Mouse (Mus musculus) liver, embryonic 15.5 days (tissue): ENCODE results near the gene Scube1. TPM values are rescaled to one million over a fixed set of nuclear protein-coding genes. Genes with fewer than 3 reads are reported as not detected.

Experiments
- ATAC-seq: fragments of 200-750 bp; cut with Nextera tagmentation; 2 replicates; pipeline ENCODE4 v1.8.0; 2017; ENCODE audit warnings: moderate number of reproducible peaks, mild to moderate bottlenecking, moderate library complexity; ENCODE audit not compliant: insufficient read depth
- H3K27ac ChIP-seq: fragments of 300-500 bp; sonication (generic); replicated peaks from 2 replicates; pipeline ENCODE4 v1.5.1; 2015; ENCODE audit warnings: mild to moderate bottlenecking, inconsistent platforms
- H3K27me3 ChIP-seq: fragments of 300-500 bp; sonication (generic); 2 replicates; pipeline ENCODE4 v1.6.1; 2015; ENCODE audit warnings: mild to moderate bottlenecking, inconsistent platforms
- H3K36me3 ChIP-seq: fragments of 300-500 bp; sonication (generic); replicated peaks from 2 replicates; pipeline ENCODE4 v1.6.1; 2015; ENCODE audit warnings: moderate library complexity, mild to moderate bottlenecking, inconsistent platforms
- H3K4me1 ChIP-seq: fragments of 300-500 bp; sonication (generic); replicated peaks from 2 replicates; pipeline ENCODE4 v1.6.1; 2015; ENCODE audit warnings: inconsistent platforms
- H3K4me2 ChIP-seq: fragments of 300-500 bp; sonication (generic); 2 replicates; pipeline ENCODE4 v1.6.1; 2015; ENCODE audit warnings: moderate library complexity, mild to moderate bottlenecking, inconsistent platforms
- H3K4me3 ChIP-seq: fragments of 300-500 bp; sonication (generic); replicated peaks from 2 replicates; pipeline ENCODE4 v1.5.1; 2015; ENCODE audit warnings: mild to moderate bottlenecking, inconsistent platforms
- H3K9ac ChIP-seq: fragments of 300-500 bp; sonication (generic); 2 replicates; pipeline ENCODE4 v1.6.1; 2015; ENCODE audit warnings: moderate library complexity, mild to moderate bottlenecking, inconsistent platforms
- H3K9me3 ChIP-seq: fragments of 300-500 bp; sonication (generic); replicated peaks from 2 replicates; pipeline ENCODE4 v1.6.1; 2016; ENCODE audit warnings: inconsistent platforms
- WGBS: fragments of 180-500 bp; shearing (Covaris S2); methylation state at CpG from one replicate; pipeline ENCODE4 v1.1.7; 2015; ENCODE audit warnings: mixed read lengths; ENCODE audit not compliant: insufficient replicate concordance; 5-methylcytosine and 5-hydroxymethylcytosine counted together
- polyA plus RNA-seq: library from polyadenylated mRNA; unstranded; fragments of >200 nt; fragmentation: Nextera tagmentation; extraction: Ambion mirVana; gene quantifications from 2 replicates; pipeline ENCODE4 v1.2.1, GENCODE M21; 2015

Scube1 gene
- polyA plus RNA-seq, 1 experiment from 2014 or later, result 0.16 TPM

GRCm38 (mm10) chr15:83706528-83707199, 18.2 kb downstream of the Scube1 start:
- Histone ChIP-seq H3K4me1 (no peaks in the 10 kb centered on the region), H3K27ac (no peak overlapping the region), H3K4me2 (no peak overlapping the region), H3K4me3 (no peak overlapping the region), H3K9me3 (no peaks in the 10 kb centered on the region), H3K36me3 (no peaks in the 10 kb centered on the region), H3K27me3 (no peaks in the 10 kb centered on the region), H3K9ac (no peak overlapping the region)
- WGBS, result 55% methylated on average over 9 of the region's 10 CpGs
- no peak for ATAC-seq

- H3K27me3 ChIP-seq, result no peaks in the 10 kb centered on the region
- no peak overlapping the region for H3K9ac ChIP-seq
- ATAC-seq, result no peak
- WGBS, result 74% methylated on average over 13 of the region's 13 CpGs
- H3K4me3 ChIP-seq, result no peak overlapping the region
- H3K4me1 ChIP-seq, result no peaks in the 10 kb centered on the region
- no peaks in the 10 kb centered on the region for H3K36me3 ChIP-seq
- no peak overlapping the region for H3K4me2 ChIP-seq
- H3K27ac ChIP-seq, result no peak overlapping the region
- H3K9me3 ChIP-seq, result no peaks in the 10 kb centered on the region
Measured at GRCm38 (mm10) chr15:83700593-83700923, 24.3 kb downstream of the Scube1 start.

- WGBS, result 53% methylated on average over 11 of the region's 11 CpGs
- H3K4me2 ChIP-seq, result no peak overlapping the region
- no peaks in the 10 kb centered on the region for H3K9me3 ChIP-seq
Measured at GRCm38 (mm10) chr15:83699834-83700592, 24.8 kb downstream of the Scube1 start.

GRCm38 (mm10) chr15:83699132-83699833, 25.5 kb downstream of the Scube1 start:
- H3K27me3 ChIP-seq, result no peaks in the 10 kb centered on the region
- no peak overlapping the region for H3K9ac ChIP-seq
- WGBS, result 61% methylated on average over 20 of the region's 20 CpGs
- H3K9me3 ChIP-seq, result no peaks in the 10 kb centered on the region
- no peak for ATAC-seq
- no peak overlapping the region for H3K4me2 ChIP-seq
- H3K4me1 ChIP-seq, result no peaks in the 10 kb centered on the region
- no peak overlapping the region for H3K4me3 ChIP-seq
- H3K36me3 ChIP-seq, result no peaks in the 10 kb centered on the region
- H3K27ac ChIP-seq, result no peak overlapping the region

More at GRCm38 (mm10) chr15:83699834-83700592, 24.8 kb downstream of the Scube1 start:
- H3K27ac ChIP-seq, result no peak overlapping the region
- no peak for ATAC-seq
- H3K4me3 ChIP-seq, result no peak overlapping the region
- no peaks in the 10 kb centered on the region for H3K27me3 ChIP-seq
- H3K9ac ChIP-seq, result no peak overlapping the region
- H3K4me1 ChIP-seq, result no peaks in the 10 kb centered on the region
- H3K36me3 ChIP-seq, result no peaks in the 10 kb centered on the region

GRCm38 (mm10) chr15:83696681-83697381, 28.0 kb downstream of the Scube1 start:
- Histone ChIP-seq H3K9me3 (no peaks in the 10 kb centered on the region), H3K27ac (no peak overlapping the region)
- WGBS, result 64% methylated on average over 14 of the region's 14 CpGs

GRCm38 (mm10) chr15:83695159-83695558, 29.7 kb downstream of the Scube1 start:
- Histone ChIP-seq H3K4me2 (no peak overlapping the region), H3K9ac (no peak overlapping the region), H3K36me3 (no peaks in the 10 kb centered on the region), H3K27ac (no peak overlapping the region), H3K27me3 (no peaks in the 10 kb centered on the region), H3K9me3 (no peaks in the 10 kb centered on the region), H3K4me1 (no peaks in the 10 kb centered on the region), H3K4me3 (no peak overlapping the region)
- ATAC-seq, result no peak
- 67% methylated on average over 11 of the region's 11 CpGs for WGBS

More at GRCm38 (mm10) chr15:83696681-83697381, 28.0 kb downstream of the Scube1 start:
- no peaks in the 10 kb centered on the region for H3K27me3 ChIP-seq
- no peaks in the 10 kb centered on the region for H3K36me3 ChIP-seq
- H3K4me2 ChIP-seq, result no peak overlapping the region
- no peak for ATAC-seq
- H3K4me1 ChIP-seq, result no peaks in the 10 kb centered on the region
- H3K4me3 ChIP-seq, result no peak overlapping the region
- H3K9ac ChIP-seq, result no peak overlapping the region

- WGBS, result 54% methylated on average over 8 of the region's 8 CpGs
- H3K4me3 ChIP-seq, result no peak overlapping the region
- no peaks in the 10 kb centered on the region for H3K4me1 ChIP-seq
- H3K9ac ChIP-seq, result no peak overlapping the region
- no peak overlapping the region for H3K27ac ChIP-seq
- H3K27me3 ChIP-seq, result no peaks in the 10 kb centered on the region; the same call in 1 of the 2 replicates
- no peaks in the 10 kb centered on the region for H3K9me3 ChIP-seq
- ATAC-seq, result no peak
- H3K36me3 ChIP-seq, result no peaks in the 10 kb centered on the region
- H3K4me2 ChIP-seq, result no peak overlapping the region
Measured at GRCm38 (mm10) chr15:83691901-83692361, 32.9 kb downstream of the Scube1 start.

GRCm38 (mm10) chr15:83689946-83690345, 34.9 kb downstream of the Scube1 start:
- no peak overlapping the region for H3K27ac ChIP-seq
- no peak overlapping the region for H3K4me3 ChIP-seq
- H3K4me2 ChIP-seq, result no peak overlapping the region
- no peak for ATAC-seq
- H3K27me3 ChIP-seq, result no peaks in the 10 kb centered on the region; the same call in 1 of the 2 replicates
- 75% methylated on average over 12 of the region's 12 CpGs for WGBS
- H3K9ac ChIP-seq, result no peak overlapping the region
- H3K36me3 ChIP-seq, result no peaks in the 10 kb centered on the region
- no peaks in the 10 kb centered on the region for H3K4me1 ChIP-seq
- no peaks in the 10 kb centered on the region for H3K9me3 ChIP-seq

GRCm38 (mm10) chr15:83686601-83687000, 38.2 kb downstream of the Scube1 start:
- no peaks in the 10 kb centered on the region for H3K9me3 ChIP-seq
- H3K4me3 ChIP-seq, result no peak overlapping the region
- no peaks in the 10 kb centered on the region; the same call in 1 of the 2 replicates for H3K27me3 ChIP-seq
- H3K27ac ChIP-seq, result no peak overlapping the region
- no peak overlapping the region for H3K9ac ChIP-seq
- ATAC-seq, result no peak
- WGBS, result 44% methylated on average over 9 of the region's 9 CpGs
- H3K36me3 ChIP-seq, result no peaks in the 10 kb centered on the region
- H3K4me2 ChIP-seq, result no peak overlapping the region
- H3K4me1 ChIP-seq, result no peaks in the 10 kb centered on the region

GRCm38 (mm10) chr15:83685950-83686349, 38.9 kb downstream of the Scube1 start:
- Histone ChIP-seq H3K9me3 (no peaks in the 10 kb centered on the region), H3K27me3 (no peaks in the 10 kb centered on the region; the same call in 1 of the 2 replicates), H3K36me3 (no peaks in the 10 kb centered on the region), H3K4me1 (no peaks in the 10 kb centered on the region), H3K4me2 (no peak overlapping the region), H3K9ac (no peak overlapping the region), H3K4me3 (no peak overlapping the region), H3K27ac (no peak overlapping the region)
- WGBS, result 82% methylated on average over 3 of the region's 3 CpGs
- ATAC-seq, result no peak
